Mouse (Mus musculus) midbrain, embryonic 16.5 days (tissue): Measurements from ENCODE around the gene Cdk8. TPM values are rescaled to one million over a fixed set of nuclear protein-coding genes. Genes with fewer than 3 reads are reported as not detected.

Experiments used
- ATAC-seq: fragments of 200-750 bp; cut with Nextera tagmentation; 2 replicates; pipeline ENCODE4 v1.8.0; 2017; ENCODE audit warnings: moderate TSS enrichment
- H3K27ac ChIP-seq: fragments of 300-500 bp; sonication (generic); 2 replicates; pipeline ENCODE4 v1.5.1; 2014; ENCODE audit warnings: mild to moderate bottlenecking, low read length, mixed read lengths
- H3K27me3 ChIP-seq: fragments of 300-500 bp; sonication (generic); 2 replicates; pipeline ENCODE4 v1.6.1; 2014; ENCODE audit warnings: low read depth, low read length, mixed read lengths; ENCODE audit not compliant: control insufficient read depth, insufficient read depth
- H3K36me3 ChIP-seq: fragments of 300-500 bp; sonication (generic); 2 replicates; pipeline ENCODE4 v1.6.1; 2014; ENCODE audit warnings: mild to moderate bottlenecking, low read length, moderate library complexity, mixed read lengths; ENCODE audit not compliant: control insufficient read depth, insufficient read depth
- H3K4me1 ChIP-seq: fragments of 300-500 bp; sonication (generic); 2 replicates; pipeline ENCODE4 v1.6.1; 2014; ENCODE audit warnings: mild to moderate bottlenecking, low read length, mixed read lengths; ENCODE audit not compliant: control insufficient read depth, insufficient read depth
- H3K4me2 ChIP-seq: fragments of 300-500 bp; sonication (generic); 2 replicates; pipeline ENCODE4 v1.6.1; 2014; ENCODE audit warnings: mild to moderate bottlenecking, low read length, mixed read lengths
- H3K4me3 ChIP-seq: fragments of 300-500 bp; sonication (generic); 2 replicates; pipeline ENCODE4 v1.5.1; 2014; ENCODE audit warnings: low read depth, mild to moderate bottlenecking, low read length, moderate library complexity, mixed read lengths
- H3K9ac ChIP-seq: fragments of 300-500 bp; sonication (generic); 2 replicates; pipeline ENCODE4 v1.6.1; 2014; ENCODE audit warnings: low read depth, low read length, mixed read lengths
- H3K9me3 ChIP-seq: fragments of 300-500 bp; sonication (generic); replicated peaks from 2 replicates; pipeline ENCODE4 v1.6.1; 2014; ENCODE audit warnings: mild to moderate bottlenecking, low read length, mixed read lengths; ENCODE audit not compliant: control insufficient read depth, poor library complexity, severe bottlenecking
- WGBS: fragments of 180-500 bp; shearing (Covaris S2); extraction: QIAGEN DNeasy Blood & Tissue Kit; methylation state at CpG from one replicate; pipeline ENCODE4 v1.1.7; 2014; 5-methylcytosine and 5-hydroxymethylcytosine counted together
- polyA plus RNA-seq: library from polyadenylated mRNA; unstranded; fragments of >200 nt; fragmentation: Nextera tagmentation; extraction: Ambion mirVana; gene quantifications from 2 replicates; pipeline ENCODE4 v1.2.1, GENCODE M21; 2015

The Cdk8 gene
- polyA plus RNA-seq, 1 experiment from 2014 or later: 17.5 TPM

DNA sequence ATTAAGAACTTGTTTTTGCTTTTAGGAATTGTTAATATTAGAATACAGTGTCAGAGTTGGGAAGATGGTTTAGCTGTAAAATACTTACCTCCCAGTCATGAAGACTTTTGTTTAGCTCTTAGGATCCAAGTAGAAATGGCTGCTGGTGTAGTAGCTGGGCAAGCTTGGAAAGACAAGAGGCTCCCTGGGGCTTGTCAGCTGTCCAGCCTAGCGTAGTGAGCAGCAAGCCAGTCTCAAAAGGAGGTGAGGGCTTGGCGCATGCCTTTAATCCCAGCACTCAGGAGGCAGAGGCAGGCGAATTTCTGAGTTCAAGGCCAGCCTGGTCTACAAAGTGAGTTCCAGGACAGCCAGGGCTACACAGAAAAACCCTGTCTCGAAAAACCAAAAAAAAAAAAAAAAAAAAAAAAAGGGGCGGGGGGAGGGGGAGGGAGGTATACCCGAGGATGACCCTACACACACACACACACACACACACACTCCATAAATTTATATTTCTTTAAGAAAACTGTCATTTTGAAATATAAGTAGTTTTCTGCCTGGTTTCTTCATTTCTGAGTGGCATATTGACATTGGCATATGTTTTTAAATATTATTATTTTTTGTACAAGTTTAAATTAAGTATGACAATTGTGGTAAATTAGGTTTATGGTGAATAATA lies 35.0 kb downstream of the Cdk8 start:
- H3K4me2 ChIP-seq: no peak overlapping the region
- H3K9me3 ChIP-seq: no peaks in the 10 kb centered on the region
- H3K27me3 ChIP-seq: no peaks in the 10 kb centered on the region
- H3K9ac ChIP-seq: no peak overlapping the region
- no peak overlapping the region for H3K27ac ChIP-seq
- no peaks in the 10 kb centered on the region for H3K36me3 ChIP-seq
- 78% methylated on average over 4 of the region's 6 CpGs for WGBS
- no peaks in the 10 kb centered on the region for H3K4me1 ChIP-seq
- H3K4me3 ChIP-seq: no peak overlapping the region
- no peak for ATAC-seq

DNA sequence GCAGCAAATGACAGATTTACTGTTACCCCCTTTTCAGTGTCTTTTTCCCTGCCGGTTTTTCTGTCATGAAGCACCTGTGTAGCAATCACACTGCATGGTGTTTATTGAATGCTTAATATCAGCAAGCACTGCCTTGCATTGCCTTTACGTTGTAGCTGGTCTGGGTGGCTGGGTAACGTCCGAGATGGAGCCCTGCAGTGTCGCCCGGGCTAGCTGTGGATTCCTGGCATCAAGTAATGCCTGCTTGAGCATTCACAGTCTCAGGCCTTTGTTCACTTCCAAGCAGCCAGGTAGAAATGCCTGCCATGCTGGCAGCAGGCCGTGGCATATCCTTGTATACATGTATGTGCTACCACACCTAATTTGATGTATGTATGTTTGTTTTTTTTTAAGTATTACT lies 36.7 kb downstream of the Cdk8 start:
- no peaks in the 10 kb centered on the region for H3K4me1 ChIP-seq
- no peaks in the 10 kb centered on the region for H3K36me3 ChIP-seq
- no peak overlapping the region for H3K27ac ChIP-seq
- WGBS: 87% methylated on average over 7 of the region's 7 CpGs
- no peak overlapping the region for H3K9ac ChIP-seq
- H3K9me3 ChIP-seq: no peaks in the 10 kb centered on the region
- no peaks in the 10 kb centered on the region for H3K27me3 ChIP-seq
- no peak overlapping the region for H3K4me3 ChIP-seq
- H3K4me2 ChIP-seq: no peak overlapping the region
- ATAC-seq: no peak

- H3K36me3 ChIP-seq: 0 out of 2 replicates have a peak, but pooled peaks cover 3% of the 10 kb centered on the region
- H3K4me3 ChIP-seq: no peak overlapping the region
- H3K27ac ChIP-seq: no peak overlapping the region
- no peaks in the 10 kb centered on the region for H3K9me3 ChIP-seq
- WGBS: 89% methylated on average over 9 of the region's 9 CpGs
- no peak for ATAC-seq
- H3K9ac ChIP-seq: no peak overlapping the region
- no peaks in the 10 kb centered on the region for H3K27me3 ChIP-seq
- H3K4me1 ChIP-seq: no peaks in the 10 kb centered on the region
- H3K4me2 ChIP-seq: no peak overlapping the region
These were observed 39.6 kb downstream of the Cdk8 start for GRCm38 (mm10) chr5:146270593-146270992.

DNA sequence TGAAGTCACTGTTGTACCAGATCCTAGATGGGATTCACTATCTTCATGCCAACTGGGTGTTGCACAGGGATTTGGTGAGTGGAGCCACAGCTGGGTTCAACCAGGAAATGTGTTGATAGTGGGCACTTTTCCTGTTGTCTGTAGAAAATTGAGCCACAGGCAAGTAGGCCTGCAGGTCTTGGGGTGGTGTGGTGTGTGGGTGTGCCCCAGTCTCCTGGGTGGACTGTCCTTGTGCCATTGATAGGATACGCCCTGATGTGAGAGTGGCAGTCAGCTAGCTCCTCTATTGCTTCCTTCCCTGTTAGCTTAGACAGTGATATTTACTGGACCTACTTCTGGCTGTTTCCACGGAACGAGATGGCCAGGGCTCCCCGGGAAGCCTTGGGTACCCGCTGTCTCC lies 40.6 kb downstream of the Cdk8 start:
- no peak for ATAC-seq
- H3K27me3 ChIP-seq: no peaks in the 10 kb centered on the region
- H3K9ac ChIP-seq: no peak overlapping the region
- H3K36me3 ChIP-seq: 0 out of 2 replicates have a peak, but pooled peaks cover 3% of the 10 kb centered on the region
- no peak overlapping the region for H3K27ac ChIP-seq
- no peak overlapping the region for H3K4me2 ChIP-seq
- H3K4me1 ChIP-seq: no peaks in the 10 kb centered on the region
- 83% methylated on average over 5 of the region's 5 CpGs for WGBS
- H3K9me3 ChIP-seq: no peaks in the 10 kb centered on the region
- no peak overlapping the region for H3K4me3 ChIP-seq

GRCm38 (mm10) chr5:146273096-146273495 lies 42.1 kb downstream of the Cdk8 start:
- no peaks in the 10 kb centered on the region for H3K9me3 ChIP-seq
- H3K9ac ChIP-seq: no peak overlapping the region
- no peaks in the 10 kb centered on the region for H3K4me1 ChIP-seq
- no peak overlapping the region for H3K4me2 ChIP-seq
- 0 out of 2 replicates have a peak, but pooled peaks cover 3% of the 10 kb centered on the region for H3K36me3 ChIP-seq
- H3K27me3 ChIP-seq: no peaks in the 10 kb centered on the region
- no peak overlapping the region for H3K4me3 ChIP-seq
- no peak for ATAC-seq
- no peak overlapping the region for H3K27ac ChIP-seq
- 88% methylated on average over 4 of the region's 4 CpGs for WGBS

DNA sequence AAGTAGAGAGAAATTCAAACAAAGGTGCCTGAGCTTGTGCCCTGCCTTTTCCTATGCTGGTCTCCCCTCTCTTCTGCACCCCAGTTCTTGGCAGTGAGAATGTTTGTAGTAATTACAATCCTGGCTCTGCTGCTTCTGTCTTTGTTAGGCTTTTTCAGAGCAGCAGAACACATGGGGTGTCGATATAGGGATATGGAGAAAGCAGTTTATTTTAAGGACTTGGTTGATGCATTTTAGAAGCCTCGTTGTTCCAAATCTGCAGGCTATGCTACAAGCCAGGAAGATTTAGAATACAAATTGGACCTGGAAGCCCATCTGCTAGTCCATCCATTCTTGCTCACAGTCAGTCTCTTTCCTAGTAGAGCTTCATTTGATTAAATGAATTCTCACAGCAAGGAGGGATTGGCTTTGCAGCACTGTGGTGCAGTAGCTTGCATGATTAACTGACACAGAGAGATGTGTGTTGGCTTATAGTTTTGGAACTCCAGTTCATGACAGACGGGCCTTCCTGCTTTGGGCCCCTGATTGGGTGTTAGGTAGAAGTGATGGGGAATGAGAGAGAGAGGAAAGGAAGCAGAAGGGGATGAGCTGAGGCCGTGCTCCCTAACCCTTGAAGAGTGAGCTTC lies 43.5 kb downstream of the Cdk8 start:
- ATAC-seq: no peak
- Histone ChIP-seq H3K4me2 (no peak overlapping the region), H3K4me3 (no peak overlapping the region), H3K27ac (no peak overlapping the region), H3K4me1 (no peaks in the 10 kb centered on the region), H3K9ac (no peak overlapping the region), H3K36me3 (0 out of 2 replicates have a peak, but pooled peaks cover 3% of the 10 kb centered on the region), H3K9me3 (no peaks in the 10 kb centered on the region), H3K27me3 (no peaks in the 10 kb centered on the region)
- WGBS: 87% methylated on average over 4 of the region's 4 CpGs

GRCm38 (mm10) chr5:146277513-146277912 lies 46.5 kb downstream of the Cdk8 start:
- Histone ChIP-seq H3K9ac (no peak overlapping the region), H3K4me2 (no peak overlapping the region), H3K4me3 (no peak overlapping the region), H3K4me1 (no peaks in the 10 kb centered on the region), H3K27me3 (no peaks in the 10 kb centered on the region), H3K9me3 (no peaks in the 10 kb centered on the region), H3K36me3 (0 out of 2 replicates have a peak, but pooled peaks cover 3% of the 10 kb centered on the region), H3K27ac (no peak overlapping the region)
- WGBS: 93% methylated on average over 4 of the region's 4 CpGs
- no peak for ATAC-seq

GRCm38 (mm10) chr5:146280012-146280411 lies 49.0 kb downstream of the Cdk8 start:
- 0 out of 2 replicates have a peak, but pooled peaks cover 3% of the 10 kb centered on the region for H3K36me3 ChIP-seq
- no peaks in the 10 kb centered on the region for H3K9me3 ChIP-seq
- H3K27me3 ChIP-seq: no peaks in the 10 kb centered on the region
- no peak for ATAC-seq
- no peak overlapping the region for H3K4me3 ChIP-seq
- no peak overlapping the region for H3K27ac ChIP-seq
- H3K9ac ChIP-seq: no peak overlapping the region
- H3K4me2 ChIP-seq: no peak overlapping the region
- no peaks in the 10 kb centered on the region for H3K4me1 ChIP-seq

DNA sequence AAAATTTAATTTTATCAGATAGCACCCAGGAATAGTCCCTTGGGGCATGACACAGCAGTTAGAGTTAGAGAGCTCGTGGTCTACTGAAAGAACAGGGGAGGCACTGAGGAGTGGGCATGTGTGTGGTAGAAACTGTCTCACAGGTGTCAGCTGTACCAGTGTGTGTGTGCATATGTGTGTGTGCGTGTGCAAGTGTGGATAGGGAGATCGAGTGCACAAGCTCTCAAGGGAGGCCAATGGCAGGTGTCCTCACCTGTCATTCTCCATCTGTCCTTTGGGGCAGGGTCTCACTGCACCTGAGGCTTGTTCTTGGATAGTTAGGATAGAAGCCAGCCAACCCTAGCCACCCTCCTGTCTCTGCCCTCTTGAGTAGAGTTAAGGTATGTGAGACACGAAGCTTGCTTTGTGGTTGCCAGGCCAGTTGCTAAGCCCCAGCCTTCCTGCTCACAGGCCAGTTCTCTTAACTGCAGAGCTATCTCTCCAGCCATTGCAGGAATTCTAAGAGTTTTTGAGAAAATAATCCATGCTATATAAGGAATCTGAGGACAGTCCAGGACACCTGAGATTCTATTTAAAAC lies 50.3 kb downstream of the Cdk8 start:
- no peak for ATAC-seq
- H3K4me2 ChIP-seq: no peak overlapping the region
- H3K4me1 ChIP-seq: no peaks in the 10 kb centered on the region
- no peak overlapping the region for H3K9ac ChIP-seq
- no peak overlapping the region for H3K4me3 ChIP-seq
- no peak overlapping the region for H3K27ac ChIP-seq
- H3K27me3 ChIP-seq: no peaks in the 10 kb centered on the region
- WGBS: 93% methylated on average over 4 of the region's 4 CpGs
- H3K9me3 ChIP-seq: no peaks in the 10 kb centered on the region
- peaks cover 5% of the 10 kb centered on the region; the same call in 1 of the 2 replicates for H3K36me3 ChIP-seq
